Mouse (Mus musculus) layer of hippocampus, postnatal 10 days (tissue): ENCODE results near the gene Aunip. TPM values are rescaled to one million over a fixed set of nuclear protein-coding genes. Genes with fewer than 3 reads are reported as not detected.
A peak's percentile ranks its signal among the peaks of the same experiment; 100 is the strongest.

Experiments used
- DNase-seq, 2 experiments: peaks; one replicate each; pipeline ENCODE4 v3.0.0; 2021; ENCODE audit warnings: low spot score in 2 of 2
- total RNA-seq, 2 experiments: library from RNA; stranded (reverse); gene quantifications; 2 replicates each; pipeline ENCODE4 v1.2.3; 2021

Gene Aunip
- total RNA-seq, 2 experiments from 2014 or later: 0.48 to 0.78 TPM

GRCm38 (mm10) chr4:134551494-134552316 lies 40.9 kb downstream of the Aunip start, which contains the start of gene Selenon:
TSS of gene Selenon (minus strand) at chr4:134552166.
- DNase-seq: peak; percentile 46 to 70

- DNase-seq: no peak
Measured at GRCm38 (mm10) chr4:134553631-134554030, 42.8 kb downstream of the Aunip start.

GRCm38 (mm10) chr4:134555956-134556580 lies 45.3 kb downstream of the Aunip start:
- peak; percentile 51 to 63 for DNase-seq

DNA sequence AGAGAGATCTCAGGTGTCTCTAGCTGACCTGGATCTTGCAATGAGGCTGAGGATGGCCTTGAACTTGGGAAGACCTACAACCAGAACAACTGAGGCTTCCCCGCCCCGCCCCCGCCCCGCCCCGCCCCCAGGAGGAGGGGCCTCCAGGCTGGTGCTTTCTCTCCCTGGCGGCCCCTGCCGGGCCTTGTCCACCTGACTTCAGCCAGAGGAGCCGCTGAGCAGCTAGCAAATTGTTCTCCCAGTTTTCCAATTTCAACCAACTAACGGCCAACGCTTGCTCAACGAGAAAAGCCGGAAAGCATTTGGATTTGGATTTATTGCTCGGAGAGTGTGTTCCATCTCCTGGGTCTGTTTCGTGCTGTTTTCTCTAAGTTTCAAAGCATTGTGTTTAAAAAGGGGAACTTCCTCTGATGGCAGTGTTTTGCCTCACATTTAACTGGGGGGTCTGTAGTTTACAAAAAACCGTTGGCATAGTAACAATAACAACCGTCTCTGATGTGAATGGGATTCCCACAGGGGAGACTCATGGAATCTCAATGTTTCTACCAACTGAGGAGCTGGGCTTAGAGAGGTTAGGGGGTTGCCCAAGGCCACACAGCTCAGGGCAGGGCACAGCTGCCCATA lies 46.9 kb downstream of the Aunip start:
- no peak for DNase-seq

GRCm38 (mm10) chr4:134558570-134559113 lies 47.8 kb downstream of the Aunip start:
- DNase-seq: no peak

DNA sequence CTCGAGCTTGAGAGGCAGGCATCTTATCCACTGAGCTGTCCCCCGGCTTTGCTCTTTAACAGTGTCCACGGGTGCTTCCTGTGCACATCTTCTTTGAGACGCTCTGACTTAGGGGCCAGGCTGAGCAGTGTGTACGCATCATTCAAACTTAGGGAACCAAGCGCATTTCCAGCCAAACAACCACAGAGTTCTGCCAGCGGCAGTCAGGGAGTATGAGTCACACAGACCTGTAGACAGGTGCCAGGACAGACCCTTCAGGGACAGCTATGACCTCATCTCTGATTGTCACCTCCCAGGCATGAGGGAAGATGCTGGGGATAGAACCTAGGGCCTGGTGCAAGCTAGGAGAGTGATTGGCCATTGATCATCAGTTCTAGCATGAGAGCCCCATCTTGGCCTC lies 48.4 kb downstream of the Aunip start:
- no peak for DNase-seq

DNA sequence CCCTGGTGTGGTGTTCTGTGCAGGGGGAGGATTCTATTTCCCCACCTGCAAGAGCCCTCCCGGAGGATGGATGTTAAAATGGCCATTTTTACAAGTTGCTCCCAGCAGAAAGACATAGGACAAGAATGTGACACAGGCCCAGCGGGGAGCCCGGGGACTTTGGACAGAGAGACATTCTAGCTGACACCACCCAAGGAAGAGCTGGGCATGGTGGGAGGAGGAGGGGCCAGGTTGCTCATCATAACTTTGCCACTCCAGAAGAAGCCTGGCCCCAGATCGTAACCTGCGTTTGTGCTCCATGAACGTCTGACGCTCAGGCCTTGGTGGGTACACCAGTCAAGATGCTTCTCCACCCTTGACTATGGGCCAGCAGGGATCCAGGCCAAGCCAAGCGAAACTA lies 49.9 kb downstream of the Aunip start:
- no peak for DNase-seq

GRCm38 (mm10) chr4:134562014-134562413 lies 51.2 kb downstream of the Aunip start:
- DNase-seq: no peak

- no peak for DNase-seq
Measured at GRCm38 (mm10) chr4:134563624-134564023, 52.8 kb downstream of the Aunip start.

- DNase-seq: no peak
Measured at GRCm38 (mm10) chr4:134564093-134564492, 53.3 kb downstream of the Aunip start.

DNA sequence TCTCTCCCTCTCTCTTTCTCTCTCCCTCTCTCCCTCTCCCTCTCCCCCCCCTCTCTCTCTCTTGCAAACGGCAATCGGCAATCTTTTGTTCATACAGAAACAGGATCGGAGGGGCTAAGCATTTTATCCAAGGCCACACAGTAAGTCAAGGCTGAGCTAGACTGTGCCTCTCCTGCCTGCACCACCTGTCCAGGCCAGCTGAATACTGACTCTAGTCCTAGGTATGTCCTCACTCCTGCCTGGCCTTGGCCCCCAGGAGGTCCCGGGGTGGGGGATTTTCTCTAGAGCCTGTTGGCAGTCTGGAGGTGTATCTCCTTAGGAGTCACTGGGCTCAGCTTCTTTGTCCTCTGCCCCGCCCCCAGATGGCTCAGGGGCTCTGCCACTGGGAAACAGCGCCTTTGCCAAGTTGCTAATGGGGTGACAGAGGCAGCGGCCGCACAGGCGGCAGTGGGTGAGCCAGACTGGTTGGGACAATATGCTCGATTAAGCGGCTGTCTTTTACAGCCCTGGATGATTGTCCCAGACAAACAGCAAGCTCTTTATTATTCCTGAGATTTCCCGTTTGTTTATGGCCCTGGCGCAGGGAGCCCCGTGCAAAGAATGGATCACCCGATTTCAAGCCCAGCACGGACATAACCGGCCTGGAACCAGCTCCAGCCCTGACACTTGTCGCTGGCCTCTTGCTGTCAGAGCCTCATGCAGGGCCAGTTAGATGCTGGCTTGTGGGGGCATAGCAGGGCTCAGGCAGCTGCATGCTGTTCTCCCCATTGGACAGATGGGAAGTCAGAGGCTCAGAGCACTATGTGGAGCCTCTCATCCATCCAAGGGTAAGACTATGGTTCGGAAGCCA lies 56.8 kb downstream of the Aunip start:
- DNase-seq: peak; percentile 48 to 64

- no peak for DNase-seq
Measured at GRCm38 (mm10) chr4:134569205-134569604, 58.4 kb downstream of the Aunip start.

DNA sequence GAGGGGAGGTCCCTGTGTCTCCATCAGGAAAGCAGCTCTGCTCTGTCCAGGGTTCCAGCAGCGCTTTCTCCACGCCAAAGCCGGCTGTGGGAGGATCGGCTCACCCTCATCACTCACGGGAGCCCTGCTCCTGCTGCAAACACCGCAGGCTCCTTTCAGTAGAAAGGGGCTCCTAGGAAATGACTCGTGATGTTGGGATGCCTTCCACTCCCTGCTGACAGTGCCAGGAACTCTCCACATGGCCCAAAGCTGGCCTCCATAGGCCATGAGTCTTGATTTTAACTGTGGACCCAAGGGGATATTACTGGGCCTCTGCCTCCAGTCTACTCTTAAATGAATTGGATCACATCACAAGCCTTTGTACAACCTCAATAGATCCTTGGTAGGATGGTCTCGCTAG lies 59.0 kb downstream of the Aunip start:
- no peak for DNase-seq

DNA sequence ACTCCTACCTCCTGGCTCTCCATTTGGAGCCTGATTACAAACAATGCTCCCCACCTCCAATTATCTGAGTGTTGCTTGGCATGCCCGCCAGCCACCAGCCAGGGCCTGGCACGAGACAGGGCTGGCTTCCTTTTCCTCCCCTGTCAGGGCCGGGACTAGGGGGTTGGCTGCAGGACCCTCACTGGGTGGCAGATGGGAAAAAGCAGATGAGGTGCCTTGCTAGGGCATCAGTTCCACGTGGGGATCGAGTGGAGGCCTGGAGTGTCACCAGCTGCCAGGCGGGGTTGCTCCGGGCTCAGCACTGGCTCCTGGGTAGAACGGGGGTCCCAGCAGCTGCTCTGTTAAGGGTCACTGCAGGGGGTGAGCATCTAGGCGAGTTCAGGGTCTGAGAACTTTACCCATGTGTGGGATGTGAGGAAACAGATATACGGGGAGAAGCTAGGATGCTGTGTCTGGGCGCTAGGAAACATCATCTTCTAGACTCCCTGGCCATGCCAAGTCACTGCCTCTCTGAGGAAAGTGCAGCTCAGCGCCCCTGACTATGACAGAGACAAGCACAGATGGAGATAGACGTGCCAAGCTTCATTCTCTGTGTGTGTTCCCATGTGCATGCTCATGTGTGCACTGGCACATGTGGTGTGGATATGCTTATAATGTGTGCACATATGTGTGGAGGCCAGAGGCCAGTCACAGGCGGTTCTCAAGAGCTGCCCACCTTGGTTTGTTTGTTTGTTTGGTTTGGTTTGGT lies 60.1 kb downstream of the Aunip start:
- DNase-seq: no peak

DNA sequence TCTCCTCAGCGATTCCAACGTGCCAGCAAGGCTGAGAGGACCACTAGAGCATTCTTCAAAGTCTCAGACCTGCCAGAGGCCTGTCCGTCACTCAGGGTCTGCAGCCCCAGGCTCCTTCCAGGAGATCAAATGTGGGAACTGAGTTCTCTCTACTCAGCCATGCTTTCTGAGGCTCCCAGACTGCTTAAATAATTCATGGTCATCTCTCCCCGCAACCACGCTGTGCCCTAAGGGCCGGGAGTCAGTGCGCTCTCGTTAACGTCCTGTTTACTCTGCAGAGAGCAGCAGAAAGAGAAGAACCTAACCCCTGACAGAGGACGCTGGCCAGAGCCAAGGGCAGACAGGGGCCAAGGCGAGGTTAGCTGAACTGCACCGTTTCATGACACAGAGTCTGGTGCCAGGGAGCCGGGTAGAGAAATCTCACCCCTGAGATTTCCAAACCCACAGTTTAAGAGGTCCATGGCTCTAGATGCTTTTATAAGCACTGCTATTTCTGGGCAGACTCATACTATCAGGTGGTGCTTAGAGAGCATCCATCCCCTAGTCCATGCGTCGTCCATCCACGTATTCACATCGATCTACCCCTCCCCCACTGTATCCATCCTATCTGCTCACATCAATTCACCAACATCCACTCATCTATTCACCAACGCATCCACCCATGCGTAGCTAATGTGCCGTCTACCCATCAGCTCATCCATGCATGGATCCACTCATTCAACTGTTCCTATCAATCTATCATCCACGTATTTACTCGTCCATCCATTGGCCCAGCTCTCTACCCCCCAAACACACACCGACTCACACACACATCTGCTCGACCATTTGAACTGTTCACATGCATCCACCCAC lies 61.9 kb downstream of the Aunip start:
- no peak for DNase-seq
